Mouse (Mus musculus): ENCODE results near the gene Creg1. TPM values are rescaled to one million over a fixed set of nuclear protein-coding genes. Genes with fewer than 3 reads are reported as not detected.

Creg1 gene
- polyA plus RNA-seq, 1 experiment from 2014 or later: 244 TPM

DNA sequence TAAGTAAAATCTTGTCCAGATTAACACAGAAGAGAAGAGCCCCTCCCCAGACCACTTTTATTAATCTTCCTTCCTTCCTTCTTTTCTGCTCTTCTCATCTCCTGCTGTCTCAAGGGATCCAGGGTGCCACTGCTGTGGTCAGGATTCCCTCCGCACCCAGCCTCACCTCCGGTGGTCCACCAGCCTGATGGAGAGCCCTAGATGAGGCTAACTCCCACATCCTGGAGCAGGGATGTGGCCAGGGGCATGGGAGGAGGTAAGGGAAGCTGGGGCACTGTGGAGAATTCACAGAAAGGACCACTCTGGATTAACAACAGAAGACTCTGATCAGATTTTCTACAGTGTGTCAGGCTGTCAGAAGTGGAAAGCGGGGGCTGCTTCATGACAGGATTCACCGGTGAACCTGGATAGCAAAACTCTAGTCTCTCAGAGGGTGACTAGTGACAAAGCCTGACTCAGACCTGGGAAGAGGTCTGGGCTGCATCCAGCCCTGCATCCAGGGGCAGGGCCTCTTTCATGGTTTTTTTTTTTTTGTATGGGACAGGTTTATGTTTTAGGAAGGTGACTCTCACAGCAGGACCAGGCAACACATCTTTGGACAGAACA, 38.4 kb upstream of the Creg1 start:
- H3K4me2 ChIP-seq: no peak overlapping the region
- DNase-seq (ENCODE audit: low spot score) (no peak), ATAC-seq (replicated peaks; ENCODE audit: low FRiP score) (no peak)
- no peak overlapping the region for H3K9ac ChIP-seq (ENCODE audit: low read depth, low read length)
- H3K9me3 ChIP-seq (ENCODE audit: control insufficient read depth, low read length): no peaks in the 10 kb centered on the region
- H3K36me3 ChIP-seq (ENCODE audit: control insufficient read depth, insufficient read depth, low read length): no peaks in the 10 kb centered on the region
- H3K4me3 ChIP-seq (ENCODE audit: low read depth, low read length): no peak overlapping the region
- 81% methylated on average over 4 of the region's 4 CpGs for WGBS
- H3K27me3 ChIP-seq (replicated peaks; ENCODE audit: control insufficient read depth, insufficient read depth, low read length): no peaks in the 10 kb centered on the region
- no peaks in the 10 kb centered on the region; the same call in 1 of the 2 replicates for H3K4me1 ChIP-seq (replicated peaks; ENCODE audit: control insufficient read depth, insufficient read depth, low read length)
- H3K27ac ChIP-seq (ENCODE audit: low read depth, low read length): peak overlapping the region; percentile 27

- WGBS: 38% methylated on average over 1 of the region's 1 CpGs
- H3K4me1 ChIP-seq (replicated peaks; ENCODE audit: control insufficient read depth, insufficient read depth, low read length): no peaks in the 10 kb centered on the region; the same call in 1 of the 2 replicates
These were observed 36.6 kb upstream of the Creg1 start for GRCm38 (mm10) chr1:165726986-165727385.

DNA sequence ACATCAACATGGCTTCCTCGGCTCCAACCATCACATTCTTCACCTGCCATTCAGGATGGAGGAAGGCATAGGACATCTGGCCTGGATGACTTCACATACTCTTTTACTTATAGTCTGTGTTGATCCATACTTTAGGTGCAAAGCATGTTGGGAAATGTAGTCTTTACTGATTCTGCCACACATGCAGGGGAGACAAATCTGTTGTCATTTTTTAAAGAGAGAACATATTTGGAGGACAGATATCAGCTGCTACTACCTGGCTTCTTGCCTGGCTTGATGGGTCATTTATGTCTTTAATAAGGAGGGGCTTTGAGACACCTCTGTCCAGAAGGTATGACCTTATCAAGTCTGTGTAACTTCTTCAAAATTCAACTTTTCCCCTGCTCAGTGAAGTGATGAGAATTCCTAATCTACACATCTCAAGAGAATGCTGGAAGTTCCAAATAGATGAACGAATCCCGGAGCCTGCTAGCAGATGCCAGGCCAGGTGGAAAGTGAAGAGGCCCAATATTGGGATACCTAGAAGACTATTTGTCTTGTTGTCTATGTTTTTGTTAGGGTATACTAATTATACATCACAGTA, 35.4 kb upstream of the Creg1 start:
- H3K36me3 ChIP-seq (ENCODE audit: control insufficient read depth, insufficient read depth, low read length): no peaks in the 10 kb centered on the region
- no peak overlapping the region for H3K9ac ChIP-seq (ENCODE audit: low read depth, low read length)
- no peaks in the 10 kb centered on the region; the same call in 1 of the 2 replicates for H3K4me1 ChIP-seq (replicated peaks; ENCODE audit: control insufficient read depth, insufficient read depth, low read length)
- no peaks in the 10 kb centered on the region for H3K27me3 ChIP-seq (replicated peaks; ENCODE audit: control insufficient read depth, insufficient read depth, low read length)
- 80% methylated on average over 3 of the region's 3 CpGs for WGBS
- no peak overlapping the region for H3K4me2 ChIP-seq
- DNase-seq (ENCODE audit: low spot score) (no peak), ATAC-seq (replicated peaks; ENCODE audit: low FRiP score) (no peak)
- no peak overlapping the region for H3K4me3 ChIP-seq (ENCODE audit: low read depth, low read length)
- H3K27ac ChIP-seq (ENCODE audit: low read depth, low read length): no peak overlapping the region
- no peaks in the 10 kb centered on the region for H3K9me3 ChIP-seq (ENCODE audit: control insufficient read depth, low read length)

More at GRCm38 (mm10) chr1:165726986-165727385, 36.6 kb upstream of the Creg1 start:
- Histone ChIP-seq H3K27ac (ENCODE audit: low read depth, low read length) (no peak overlapping the region), H3K4me2 (no peak overlapping the region), H3K27me3 (replicated peaks; ENCODE audit: control insufficient read depth, insufficient read depth, low read length) (no peaks in the 10 kb centered on the region), H3K9me3 (ENCODE audit: control insufficient read depth, low read length) (no peaks in the 10 kb centered on the region), H3K4me3 (ENCODE audit: low read depth, low read length) (no peak overlapping the region), H3K36me3 (ENCODE audit: control insufficient read depth, insufficient read depth, low read length) (no peaks in the 10 kb centered on the region), H3K9ac (ENCODE audit: low read depth, low read length) (no peak overlapping the region)
- no peak for ATAC-seq (replicated peaks; ENCODE audit: low FRiP score)
- DNase-seq (ENCODE audit: low spot score): no peak

- DNase-seq (ENCODE audit: low spot score) (no peak), ATAC-seq (replicated peaks; ENCODE audit: low FRiP score) (no peak)
- Histone ChIP-seq H3K27me3 (replicated peaks; ENCODE audit: control insufficient read depth, insufficient read depth, low read length) (no peaks in the 10 kb centered on the region), H3K27ac (ENCODE audit: low read depth, low read length) (no peak overlapping the region), H3K36me3 (ENCODE audit: control insufficient read depth, insufficient read depth, low read length) (no peaks in the 10 kb centered on the region), H3K4me3 (ENCODE audit: low read depth, low read length) (no peak overlapping the region), H3K4me2 (no peak overlapping the region), H3K4me1 (replicated peaks; ENCODE audit: control insufficient read depth, insufficient read depth, low read length) (no peaks in the 10 kb centered on the region; the same call in 1 of the 2 replicates), H3K9me3 (ENCODE audit: control insufficient read depth, low read length) (no peaks in the 10 kb centered on the region), H3K9ac (ENCODE audit: low read depth, low read length) (no peak overlapping the region)
- WGBS: 27% methylated on average over 1 of the region's 1 CpGs
These were observed 33.4 kb upstream of the Creg1 start for GRCm38 (mm10) chr1:165730129-165730528.

GRCm38 (mm10) chr1:165731553-165731952, 32.0 kb upstream of the Creg1 start:
- Histone ChIP-seq H3K36me3 (ENCODE audit: control insufficient read depth, insufficient read depth, low read length) (no peaks in the 10 kb centered on the region), H3K4me2 (no peak overlapping the region), H3K9me3 (ENCODE audit: control insufficient read depth, low read length) (no peaks in the 10 kb centered on the region), H3K4me1 (replicated peaks; ENCODE audit: control insufficient read depth, insufficient read depth, low read length) (no peaks in the 10 kb centered on the region), H3K9ac (ENCODE audit: low read depth, low read length) (no peak overlapping the region), H3K4me3 (ENCODE audit: low read depth, low read length) (no peak overlapping the region), H3K27me3 (replicated peaks; ENCODE audit: control insufficient read depth, insufficient read depth, low read length) (no peaks in the 10 kb centered on the region), H3K27ac (ENCODE audit: low read depth, low read length) (no peak overlapping the region)
- peak; percentile 28 for DNase-seq (ENCODE audit: low spot score)
- ATAC-seq (replicated peaks; ENCODE audit: low FRiP score): no peak
- 69% methylated on average over 6 of the region's 6 CpGs for WGBS

DNA sequence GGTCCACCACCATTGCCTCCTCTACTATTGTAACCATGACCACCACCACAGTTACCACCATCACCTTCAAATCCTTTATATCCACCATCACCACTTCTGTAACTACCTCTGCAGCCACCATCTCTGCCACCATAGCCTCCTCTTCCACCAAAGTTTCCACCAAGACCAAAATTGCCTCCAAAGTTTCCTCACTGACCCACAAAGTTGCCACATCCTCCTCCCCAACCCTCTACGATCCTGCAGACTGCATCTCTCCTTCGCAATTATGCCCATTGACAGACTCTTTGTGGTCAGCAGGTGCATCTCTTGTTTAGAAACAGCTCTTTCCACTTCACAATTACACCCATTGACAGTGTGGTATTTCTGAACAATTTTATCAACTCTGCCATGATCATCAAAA, 28.7 kb upstream of the Creg1 start:
- H3K4me2 ChIP-seq: no peak overlapping the region
- H3K4me3 ChIP-seq (ENCODE audit: low read depth, low read length): no peak overlapping the region
- H3K4me1 ChIP-seq (replicated peaks; ENCODE audit: control insufficient read depth, insufficient read depth, low read length): no peaks in the 10 kb centered on the region
- no peaks in the 10 kb centered on the region for H3K36me3 ChIP-seq (ENCODE audit: control insufficient read depth, insufficient read depth, low read length)
- WGBS: 89% methylated on average over 2 of the region's 2 CpGs
- H3K27me3 ChIP-seq (replicated peaks; ENCODE audit: control insufficient read depth, insufficient read depth, low read length): no peaks in the 10 kb centered on the region
- DNase-seq (ENCODE audit: low spot score) (no peak), ATAC-seq (replicated peaks; ENCODE audit: low FRiP score) (no peak)
- H3K9ac ChIP-seq (ENCODE audit: low read depth, low read length): no peak overlapping the region
- no peak overlapping the region for H3K27ac ChIP-seq (ENCODE audit: low read depth, low read length)
- H3K9me3 ChIP-seq (ENCODE audit: control insufficient read depth, low read length): no peaks in the 10 kb centered on the region

DNA sequence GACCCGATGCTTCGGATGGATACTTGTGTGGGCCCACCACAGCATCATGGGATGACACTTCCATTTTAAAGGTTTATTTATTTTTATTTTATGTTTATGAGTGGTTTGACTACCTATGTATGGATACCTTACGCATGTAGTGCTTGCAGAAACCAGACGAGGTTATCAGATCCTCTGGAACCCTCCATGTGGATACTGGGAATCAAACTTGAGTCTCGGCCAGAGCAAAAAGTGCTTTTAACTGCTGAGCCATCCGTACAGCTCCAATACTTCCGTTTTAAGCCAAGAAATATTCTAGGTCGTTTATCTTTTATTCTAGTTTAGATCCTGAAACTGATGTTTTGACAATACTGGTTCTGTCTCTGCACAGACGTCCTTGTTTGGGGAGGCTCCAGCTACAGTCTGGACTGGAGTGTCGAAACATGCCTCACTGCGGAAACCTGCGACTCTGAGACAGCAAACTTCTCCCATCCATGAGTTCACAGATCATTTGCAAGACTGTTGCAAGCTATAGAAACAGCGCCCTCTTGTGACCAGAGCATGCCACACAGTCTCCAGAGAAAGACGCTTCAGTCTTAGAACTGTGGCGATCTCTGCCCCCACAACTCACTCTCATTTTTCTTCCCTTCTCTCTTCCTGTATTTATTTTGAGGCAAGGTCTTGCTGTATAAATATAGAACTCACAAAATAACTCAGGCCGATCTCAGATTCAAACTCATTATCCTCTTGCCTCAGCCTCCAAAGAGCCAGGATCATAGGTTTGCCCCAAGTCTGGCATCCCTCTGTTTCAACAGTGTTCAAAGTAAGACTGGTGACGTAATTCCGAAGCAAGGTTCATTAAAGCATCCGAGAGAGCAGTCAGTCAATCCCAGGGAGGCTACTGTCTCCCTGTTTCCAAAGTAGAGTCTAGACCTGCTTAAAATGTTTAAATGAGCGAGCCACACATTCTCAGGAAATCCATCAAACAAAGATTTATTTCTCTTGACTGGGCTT, 27.4 kb upstream of the Creg1 start:
- WGBS: 31% methylated on average over 20 of the region's 20 CpGs
- H3K9ac ChIP-seq (ENCODE audit: low read depth, low read length): no peak overlapping the region
- ATAC-seq (replicated peaks; ENCODE audit: low FRiP score) (peak; percentile 65), DNase-seq (ENCODE audit: low spot score) (peak; percentile 70)
- H3K9me3 ChIP-seq (ENCODE audit: control insufficient read depth, low read length): no peaks in the 10 kb centered on the region
- no peaks in the 10 kb centered on the region for H3K4me1 ChIP-seq (replicated peaks; ENCODE audit: control insufficient read depth, insufficient read depth, low read length)
- H3K27ac ChIP-seq (ENCODE audit: low read depth, low read length): no peak overlapping the region
- H3K4me3 ChIP-seq (ENCODE audit: low read depth, low read length): no peak overlapping the region
- H3K4me2 ChIP-seq: peak overlapping the region; percentile 41
- no peaks in the 10 kb centered on the region for H3K36me3 ChIP-seq (ENCODE audit: control insufficient read depth, insufficient read depth, low read length)
- H3K27me3 ChIP-seq (replicated peaks; ENCODE audit: control insufficient read depth, insufficient read depth, low read length): no peaks in the 10 kb centered on the region

DNA sequence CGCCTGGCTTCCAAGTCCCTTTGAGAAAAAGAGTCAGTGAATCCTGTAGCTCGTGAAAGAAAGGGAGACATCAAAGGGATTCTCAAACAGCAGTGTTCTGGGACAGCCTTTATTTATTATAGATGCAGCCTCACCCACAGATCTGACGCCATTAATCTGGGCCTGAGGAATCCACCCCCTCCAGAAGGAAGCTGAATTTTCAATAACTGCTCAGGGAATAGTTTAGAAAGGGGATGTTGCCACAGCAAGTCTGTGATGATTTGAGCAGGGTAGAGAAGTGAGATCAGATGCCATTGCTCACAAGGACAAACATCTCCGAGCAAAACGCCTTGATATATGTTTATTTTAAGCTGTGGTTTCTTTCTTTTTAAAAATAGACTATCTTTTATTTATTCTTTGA, 26.1 kb upstream of the Creg1 start:
- no peak overlapping the region for H3K4me3 ChIP-seq (ENCODE audit: low read depth, low read length)
- H3K27ac ChIP-seq (ENCODE audit: low read depth, low read length): no peak overlapping the region
- no peaks in the 10 kb centered on the region for H3K4me1 ChIP-seq (replicated peaks; ENCODE audit: control insufficient read depth, insufficient read depth, low read length)
- no peaks in the 10 kb centered on the region for H3K9me3 ChIP-seq (ENCODE audit: control insufficient read depth, low read length)
- ATAC-seq (replicated peaks; ENCODE audit: low FRiP score): no peak
- no peak overlapping the region for H3K9ac ChIP-seq (ENCODE audit: low read depth, low read length)
- peak; percentile 23 for DNase-seq (ENCODE audit: low spot score)
- no peaks in the 10 kb centered on the region for H3K27me3 ChIP-seq (replicated peaks; ENCODE audit: control insufficient read depth, insufficient read depth, low read length)
- H3K4me2 ChIP-seq: no peak overlapping the region
- no peaks in the 10 kb centered on the region for H3K36me3 ChIP-seq (ENCODE audit: control insufficient read depth, insufficient read depth, low read length)
- WGBS: 53% methylated on average over 5 of the region's 5 CpGs

Data from liver, embryonic 11.5 days (tissue).